Mouse (Mus musculus) MEL (cell line): Measurements from ENCODE around the gene Wnt5a. TPM values are rescaled to one million over a fixed set of nuclear protein-coding genes. Genes with fewer than 3 reads are reported as not detected.

Experiments
- DNase-seq: peaks from one replicate; pipeline ENCODE4 v3.0.0; 2011; ENCODE audit warnings: low read depth, low spot score
- H3K27ac ChIP-seq: 2 replicates; pipeline ENCODE4 v1.5.1; 2012; ENCODE audit warnings: low read depth, mild to moderate bottlenecking, control low read depth, low read length, moderate library complexity; ENCODE audit not compliant: control insufficient read depth
- H3K27me3 ChIP-seq, 2 experiments: fragments of 150-350 bp in 1 of 2; sonication (generic) in 1 of 2; 2 replicates each; pipeline ENCODE4 v1.6.1; 2012; ENCODE audit warnings: low read length in 2 of 2, mild to moderate bottlenecking in 2 of 2, improper control_type of control experiment in 1 of 2, moderate library complexity in 1 of 2; ENCODE audit not compliant: insufficient read depth in 2 of 2, control insufficient read depth in 1 of 2
- H3K36me3 ChIP-seq, 2 experiments: 2 replicates each; pipeline ENCODE4 v1.6.1; 2012 to 2014; ENCODE audit warnings: low read length in 2 of 2, improper control_type of control experiment in 1 of 2, inconsistent platforms in 1 of 2, mild to moderate bottlenecking in 1 of 2; ENCODE audit not compliant: insufficient read depth in 2 of 2, control insufficient read depth in 1 of 2
- H3K4me1 ChIP-seq, 2 experiments: fragments of 150-350 bp in 1 of 2; sonication (generic) in 1 of 2; 2 replicates each; pipeline ENCODE4 v1.6.1; 2012; ENCODE audit warnings: low read length in 2 of 2, improper control_type of control experiment in 1 of 2, mild to moderate bottlenecking in 1 of 2; ENCODE audit not compliant: insufficient read depth in 2 of 2, control insufficient read depth in 1 of 2
- H3K4me3 ChIP-seq, 2 experiments: fragments of 150-350 bp in 1 of 2; sonication (generic) in 1 of 2; 2 replicates each; pipeline ENCODE4 v1.5.1; 2012; ENCODE audit warnings: low read depth in 2 of 2, low read length in 2 of 2, mild to moderate bottlenecking in 2 of 2, moderate library complexity in 2 of 2, control low read depth in 1 of 2, improper control_type of control experiment in 1 of 2; ENCODE audit not compliant: control insufficient read depth in 1 of 2, insufficient read depth in 1 of 2
- H3K79me2 ChIP-seq: 2 replicates; pipeline ENCODE4 v1.6.1; 2012; ENCODE audit warnings: mild to moderate bottlenecking, low read length, moderate library complexity; ENCODE audit not compliant: control insufficient read depth, poor library complexity, insufficient read depth
- H3K9ac ChIP-seq: 2 replicates; pipeline ENCODE4 v1.6.1; 2012; ENCODE audit warnings: low read depth, mild to moderate bottlenecking, control low read depth, low read length, moderate library complexity; ENCODE audit not compliant: control insufficient read depth, poor library complexity, severe bottlenecking
- H3K9me3 ChIP-seq: fragments of 150-350 bp; sonication (generic); replicated peaks from 2 replicates; pipeline ENCODE4 v1.6.1; 2012; ENCODE audit warnings: mild to moderate bottlenecking, low read length, improper control_type of control experiment, moderate library complexity; ENCODE audit not compliant: insufficient read depth
- BHLHE40 ChIP-seq: IDR thresholded peaks from 2 replicates; pipeline ENCODE4 v1.6.1; 2012; ENCODE audit warnings: low read depth, mild to moderate bottlenecking, inconsistent platforms, low read length, improper control_type of control experiment, borderline replicate concordance
- CHD2 ChIP-seq: IDR thresholded peaks from 2 replicates; pipeline ENCODE4 v1.6.1; 2011; ENCODE audit warnings: low read length, improper control_type of control experiment
- CTCF ChIP-seq, 3 experiments: IDR thresholded peaks in 2 of 3; conservative IDR thresholded peaks in 1 of 3; 2 replicates each; pipeline ENCODE4 v1.5.1; 2011 to 2012; ENCODE audit warnings: low read length in 3 of 3, low read depth in 2 of 3, mild to moderate bottlenecking in 2 of 3, improper control_type of control experiment in 1 of 3, inconsistent platforms in 1 of 3, mixed read lengths in 1 of 3, moderate library complexity in 1 of 3; ENCODE audit not compliant: control insufficient read depth in 1 of 3, insufficient read depth in 1 of 3, poor library complexity in 1 of 3, severe bottlenecking in 1 of 3
- GABPA ChIP-seq: IDR thresholded peaks from 2 replicates; pipeline ENCODE4 v1.6.1; 2012; ENCODE audit warnings: low read depth, mild to moderate bottlenecking, inconsistent platforms, low read length, improper control_type of control experiment, moderate library complexity
- HCFC1 ChIP-seq: IDR thresholded peaks from 2 replicates; pipeline ENCODE4 v1.6.1; 2012; ENCODE audit warnings: low read depth, mild to moderate bottlenecking, inconsistent platforms, low read length, improper control_type of control experiment, moderate library complexity
- JUND ChIP-seq: IDR thresholded peaks from 2 replicates; pipeline ENCODE4 v1.6.1; 2011; ENCODE audit warnings: low read depth, mild to moderate bottlenecking, improper control_type of control experiment, low read length
- KAT2A ChIP-seq: conservative IDR thresholded peaks from 2 replicates; pipeline ENCODE4 v1.6.1; 2012; ENCODE audit warnings: low read depth, low read length, improper control_type of control experiment, inconsistent platforms
- MAX ChIP-seq: IDR thresholded peaks from 2 replicates; pipeline ENCODE4 v1.6.1; 2011; ENCODE audit warnings: low read length, improper control_type of control experiment
- MEF2A ChIP-seq: IDR thresholded peaks from 2 replicates; pipeline ENCODE4 v1.6.1; 2014; ENCODE audit warnings: low read depth, mild to moderate bottlenecking, inconsistent platforms, low read length, improper control_type of control experiment; ENCODE audit not compliant: poor library complexity, insufficient replicate concordance, severe bottlenecking; ENCODE audit errors: extremely low read depth
- MYB ChIP-seq: IDR thresholded peaks from 2 replicates; pipeline ENCODE4 v1.6.1; 2011; ENCODE audit warnings: mild to moderate bottlenecking, low read depth, low read length, improper control_type of control experiment
- NELFE ChIP-seq: IDR thresholded peaks from 2 replicates; pipeline ENCODE4 v1.6.1; 2011; ENCODE audit warnings: low read depth, low read length, improper control_type of control experiment
- NRF1 ChIP-seq: IDR thresholded peaks from 2 replicates; pipeline ENCODE4 v1.6.1; 2014; ENCODE audit warnings: low read depth, mild to moderate bottlenecking, inconsistent platforms, low read length, improper control_type of control experiment, moderate library complexity; ENCODE audit not compliant: poor library complexity, insufficient read depth, severe bottlenecking
- RAD21 ChIP-seq: IDR thresholded peaks from 2 replicates; pipeline ENCODE4 v1.6.1; 2011; ENCODE audit warnings: mild to moderate bottlenecking, low read depth, low read length, improper control_type of control experiment
- RCOR1 ChIP-seq: IDR thresholded peaks from 2 replicates; pipeline ENCODE4 v1.6.1; 2012; ENCODE audit warnings: low read depth, mild to moderate bottlenecking, inconsistent platforms, low read length, improper control_type of control experiment
- SIN3A ChIP-seq: IDR thresholded peaks from 2 replicates; pipeline ENCODE4 v1.6.1; 2012; ENCODE audit warnings: low read length, improper control_type of control experiment, inconsistent platforms
- TAL1 ChIP-seq: IDR thresholded peaks from 2 replicates; pipeline ENCODE4 v1.6.1; 2012; ENCODE audit warnings: mild to moderate bottlenecking, inconsistent platforms, low read length, moderate library complexity, mixed read lengths
- TCF12 ChIP-seq: IDR thresholded peaks from 2 replicates; pipeline ENCODE4 v1.6.1; 2014; ENCODE audit warnings: low read depth, mild to moderate bottlenecking, inconsistent platforms, low read length, improper control_type of control experiment, moderate library complexity
- UBTF ChIP-seq: IDR thresholded peaks from 2 replicates; pipeline ENCODE4 v1.6.1; 2012; ENCODE audit warnings: low read depth, mild to moderate bottlenecking, inconsistent platforms, low read length, improper control_type of control experiment, moderate library complexity, borderline replicate concordance; ENCODE audit not compliant: insufficient read depth
- USF1 ChIP-seq: IDR thresholded peaks from 2 replicates; pipeline ENCODE4 v1.6.1; 2014; ENCODE audit warnings: low read depth, mild to moderate bottlenecking, inconsistent platforms, low read length, improper control_type of control experiment, moderate library complexity
- USF2 ChIP-seq, 2 experiments: IDR thresholded peaks; 2 replicates each; pipeline ENCODE4 v1.6.1; 2011 to 2012; ENCODE audit warnings: improper control_type of control experiment in 2 of 2, low read length in 2 of 2, borderline replicate concordance in 1 of 2, inconsistent platforms in 1 of 2, low read depth in 1 of 2, mild to moderate bottlenecking in 1 of 2; ENCODE audit not compliant: insufficient read depth in 1 of 2
- ZMIZ1 ChIP-seq: IDR thresholded peaks from 2 replicates; pipeline ENCODE4 v1.6.1; 2012; ENCODE audit warnings: low read depth, mild to moderate bottlenecking, inconsistent platforms, low read length, improper control_type of control experiment, moderate library complexity
- ZNF384 ChIP-seq: IDR thresholded peaks from 2 replicates; pipeline ENCODE4 v1.6.1; 2012; ENCODE audit warnings: low read depth, mild to moderate bottlenecking, inconsistent platforms, low read length, improper control_type of control experiment
- polyA plus RNA-seq, 2 experiments: library from polyadenylated mRNA; stranded (reverse) in 1 of 2; unstranded in 1 of 2; fragments of >175 nt in 1 of 2; fragments of >200 nt in 1 of 2; gene quantifications; 2 replicates each; pipeline versions ENCODE4 v1.2.1 to v1.2.4; 2012; ENCODE audit warnings: low replicate concordance in 2 of 2, low read depth in 1 of 2; ENCODE audit not compliant: insufficient read length in 2 of 2, insufficient read depth in 1 of 2, missing spikeins in 1 of 2
- total RNA-seq: library from RNA; depleted of rRNA; stranded (reverse); fragments of 300-350 nt; gene quantifications from 2 replicates; pipeline ENCODE4 v1.2.3, GENCODE M21; 2012

Gene Wnt5a
- total and polyA plus RNA-seq, 3 experiments: not detected

DNA sequence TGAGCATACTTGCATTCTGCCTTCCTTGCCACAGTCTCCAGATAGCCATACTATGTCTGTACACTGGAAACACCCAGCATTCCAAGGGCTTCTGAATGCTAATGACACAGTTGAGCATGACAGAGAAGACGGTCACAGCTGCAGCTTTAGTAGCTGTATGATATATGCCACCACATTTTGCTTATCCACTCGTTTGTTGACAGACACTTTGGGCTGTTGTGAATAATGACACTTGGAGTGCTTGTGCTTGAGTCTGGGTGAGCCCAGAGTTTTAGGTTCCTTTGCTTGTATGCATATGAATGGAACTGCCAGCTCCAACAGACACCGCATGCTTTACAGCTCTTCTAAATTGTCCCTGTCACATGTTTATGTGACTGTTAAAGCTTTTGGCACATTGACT is 29.5 kb upstream of the Wnt5a start:
- Histone ChIP-seq H3K27ac (no peak overlapping the region), H3K9ac (no peak overlapping the region), H3K27me3 (no peaks in the 10 kb centered on the region), H3K4me1 (no peaks in the 10 kb centered on the region), H3K9me3 (no peaks in the 10 kb centered on the region), H3K36me3 (no peaks in the 10 kb centered on the region), H3K79me2 (no peaks in the 10 kb centered on the region), H3K4me3 (no peak overlapping the region)
- DNase-seq: no peak
- TF ChIP-seq GABPA (no peak), KAT2A (no peak), MYB (no peak), MEF2A (no peak), SIN3A (no peak), HCFC1 (no peak), NRF1 (no peak), BHLHE40 (no peak), TCF12 (no peak), UBTF (no peak)

DNA sequence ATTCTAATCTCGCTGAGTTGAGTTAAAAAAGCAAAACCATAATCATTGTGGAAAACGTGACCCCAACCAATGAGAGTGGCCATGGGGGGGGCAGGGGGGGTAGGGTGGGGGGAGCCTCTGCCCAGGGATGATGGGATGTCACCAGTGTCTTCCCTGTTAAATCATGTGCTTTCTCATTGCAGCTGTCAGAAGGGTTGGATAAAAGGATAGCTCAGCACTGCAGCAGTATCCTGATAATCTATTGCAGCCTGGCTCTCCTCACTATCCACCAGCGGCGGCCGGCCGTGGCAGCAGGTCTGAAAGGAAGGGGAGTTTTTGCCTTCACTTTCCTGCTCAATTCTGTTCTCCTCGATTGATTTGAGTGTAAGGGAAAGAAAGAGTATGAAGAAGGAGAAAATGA is 29.1 kb upstream of the Wnt5a start:
- H3K27ac ChIP-seq: no peak overlapping the region
- H3K79me2 ChIP-seq: no peaks in the 10 kb centered on the region
- H3K27me3 ChIP-seq: no peaks in the 10 kb centered on the region
- H3K9me3 ChIP-seq: no peaks in the 10 kb centered on the region
- H3K36me3 ChIP-seq: no peaks in the 10 kb centered on the region
- TF ChIP-seq USF1: no peak
- no peak for TF ChIP-seq JUND
- TF ChIP-seq ZNF384: no peak
- TF ChIP-seq NELFE: no peak
- no peak for TF ChIP-seq SIN3A
- TF ChIP-seq RAD21: no peak
- TF ChIP-seq ZMIZ1: no peak
- TF ChIP-seq RCOR1: no peak
- TF ChIP-seq TCF12: no peak
- no peak for TF ChIP-seq CTCF (IDR thresholded peaks at IDR 0.05 in 2 of 3, conservative IDR thresholded peaks at IDR 0.05 in 1 of 3; ENCODE audit: control insufficient read depth in 1 of 3, insufficient read depth in 1 of 3, low read depth in 2 of 3, low read length in 3 of 3, poor library complexity in 1 of 3, severe bottlenecking in 1 of 3)
- TF ChIP-seq USF2 (IDR thresholded peaks at IDR 0.05; ENCODE audit: borderline replicate concordance in 1 of 2, insufficient read depth in 1 of 2, low read depth in 1 of 2, low read length in 2 of 2): no peak
- no peak for TF ChIP-seq CHD2
- no peak for TF ChIP-seq MAX
- no peak for TF ChIP-seq TAL1
- DNase-seq: no peak
- H3K4me1 ChIP-seq: no peaks in the 10 kb centered on the region
- H3K4me3 ChIP-seq: no peak overlapping the region
- no peak overlapping the region for H3K9ac ChIP-seq
